Mouse (Mus musculus) lung, embryonic 16.5 days (tissue): ENCODE results near the gene Gm13288. TPM values are rescaled to one million over a fixed set of nuclear protein-coding genes. Genes with fewer than 3 reads are reported as not detected.

ENCODE experiments used
- polyA plus RNA-seq: library from polyadenylated mRNA; unstranded; fragments of >200 nt; fragmentation: Nextera tagmentation; extraction: Ambion mirVana; gene quantifications from 2 replicates; pipeline ENCODE4 v1.2.1, GENCODE M21; 2015

Gm13288 gene
- polyA plus RNA-seq, 1 experiment from 2014 or later: not detected

Other genes starting within 250 kb of the Gm13288 start
- not detected in 2 replicates for gene Ifna15, start 247.3 kb upstream of the Gm13288 start, polyA plus RNA-seq
- gene Ifna14, start 233.7 kb upstream of the Gm13288 start, polyA plus RNA-seq: not detected in 2 replicates
- gene Ifna9, start 213.1 kb upstream of the Gm13288 start, polyA plus RNA-seq: not detected in 2 replicates
- gene Ifna12, start 202.2 kb upstream of the Gm13288 start, polyA plus RNA-seq: not detected in 2 replicates
- gene C87499, start 171.1 kb upstream of the Gm13288 start, polyA plus RNA-seq: not detected in 2 replicates
- gene Ifna13, start 161.1 kb upstream of the Gm13288 start, polyA plus RNA-seq: not detected in 2 replicates
- not detected in 2 replicates for gene Ifna16, start 128.6 kb upstream of the Gm13288 start, polyA plus RNA-seq
- gene Ifna2, start 121.6 kb upstream of the Gm13288 start, polyA plus RNA-seq: not detected in 2 replicates
- gene Ifnab, start 114.2 kb upstream of the Gm13288 start, polyA plus RNA-seq: not detected in 2 replicates
- 0.82 and 1.2 TPM in 2 replicates for gene Gm26566, start 83.7 kb upstream of the Gm13288 start, polyA plus RNA-seq
- gene Klhl9, start 83.1 kb upstream of the Gm13288 start, polyA plus RNA-seq: 88.1 and 91.8 TPM in 2 replicates
- gene Gm13271, start 50.7 kb upstream of the Gm13288 start, polyA plus RNA-seq: not detected in 2 replicates
- gene Gm13283, start 45.4 kb upstream of the Gm13288 start, polyA plus RNA-seq: 0.31 TPM in 1 of 2 replicates, not detected in the other
- 0.38 and 0.49 TPM in 2 replicates for gene Gm13290, start 31.7 kb upstream of the Gm13288 start, polyA plus RNA-seq
- not detected in 2 replicates for gene Gm13289, start 28.6 kb upstream of the Gm13288 start, polyA plus RNA-seq
- not detected in 2 replicates for gene Gm13272, start 25.7 kb upstream of the Gm13288 start, polyA plus RNA-seq
- 0.34 TPM in 1 of 2 replicates, not detected in the other for gene Ifnz, start 23.4 kb upstream of the Gm13288 start, polyA plus RNA-seq
- gene Gm13276, start 19.8 kb upstream of the Gm13288 start, polyA plus RNA-seq: 0.36 and 1.2 TPM in 2 replicates
- not detected in 2 replicates for gene Gm13277, start 16.9 kb upstream of the Gm13288 start, polyA plus RNA-seq
- gene Gm13278, start 14.0 kb upstream of the Gm13288 start, polyA plus RNA-seq: not detected in 2 replicates
- not detected in 2 replicates for gene Gm13275, start 11.0 kb upstream of the Gm13288 start, polyA plus RNA-seq
- not detected in 2 replicates for gene Gm13279, start 8.1 kb upstream of the Gm13288 start, polyA plus RNA-seq
- gene Gm13285, start 5.9 kb upstream of the Gm13288 start, polyA plus RNA-seq: 1.5 and 1.8 TPM in 2 replicates
- not detected in 2 replicates for gene Gm13287, start 2.3 kb upstream of the Gm13288 start, polyA plus RNA-seq
- gene Ifna7, start 10.7 kb downstream of the Gm13288 start, polyA plus RNA-seq: not detected in 2 replicates
- not detected in 2 replicates for gene Ifna11, start 14.4 kb downstream of the Gm13288 start, polyA plus RNA-seq
- gene Ifna6, start 21.9 kb downstream of the Gm13288 start, polyA plus RNA-seq: not detected in 2 replicates
- not detected in 2 replicates for gene Ifna5, start 30.0 kb downstream of the Gm13288 start, polyA plus RNA-seq
- not detected in 2 replicates for gene Ifna4, start 36.3 kb downstream of the Gm13288 start, polyA plus RNA-seq
- not detected in 2 replicates for gene Ifna1, start 44.6 kb downstream of the Gm13288 start, polyA plus RNA-seq
- not detected in 2 replicates for gene Ifne, start 74.7 kb downstream of the Gm13288 start, polyA plus RNA-seq